Mouse (Mus musculus): ENCODE measurements around the gene Sit1. TPM values are rescaled to one million over a fixed set of nuclear protein-coding genes. Genes with fewer than 3 reads are reported as not detected.

Sit1 gene
- polyA plus RNA-seq, 1 experiment from 2014 or later: not detected

DNA sequence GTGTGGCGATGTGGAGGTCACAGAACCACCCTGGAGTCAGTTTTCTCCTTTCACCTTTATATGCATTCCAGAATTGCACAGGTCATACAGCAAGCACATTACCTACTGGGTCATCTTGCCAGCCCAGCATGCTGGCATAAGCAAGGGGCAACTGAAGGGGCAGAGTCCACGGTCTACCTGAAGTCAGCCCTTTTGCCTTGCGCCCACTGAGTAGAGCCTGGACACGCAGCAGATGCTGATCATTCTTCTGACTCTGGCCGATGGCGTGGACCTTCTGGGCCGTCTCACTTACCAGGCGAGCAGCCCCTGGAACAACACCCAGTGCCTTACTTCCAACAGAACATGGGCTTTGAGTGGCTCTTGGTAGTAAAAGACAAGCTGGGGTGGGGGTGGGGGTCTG is 13.9 kb upstream of the Sit1 start:
- H3K27me3 ChIP-seq (ENCODE audit: control insufficient read depth, insufficient read depth, low read length): no peaks in the 10 kb centered on the region
- 97% methylated on average over 8 of the region's 8 CpGs for WGBS
- no peak overlapping the region for H3K4me2 ChIP-seq (ENCODE audit: low read length)
- no peak for DNase-seq
- no peaks in the 10 kb centered on the region for H3K9me3 ChIP-seq (ENCODE audit: control insufficient read depth, low read length)
- H3K4me3 ChIP-seq (replicated peaks; ENCODE audit: low read depth, low read length): no peak overlapping the region
- no peaks in the 10 kb centered on the region for H3K36me3 ChIP-seq (ENCODE audit: control insufficient read depth, insufficient read depth, low read length)
- no peak for ATAC-seq (ENCODE audit: low FRiP score, low TSS enrichment)
- no peak overlapping the region for H3K9ac ChIP-seq (replicated peaks; ENCODE audit: low read length)
- peaks cover 17% of the 10 kb centered on the region for H3K4me1 ChIP-seq (ENCODE audit: control insufficient read depth, insufficient read depth, low read length)
- H3K27ac ChIP-seq (replicated peaks; ENCODE audit: low read depth, low read length): no peak overlapping the region

- H3K4me1 ChIP-seq (ENCODE audit: control insufficient read depth, insufficient read depth, low read length): peaks cover 17% of the 10 kb centered on the region
- 35% methylated on average over 6 of the region's 6 CpGs for WGBS
- DNase-seq: no peak
These were observed 13.1 kb upstream of the Sit1 start for GRCm38 (mm10) chr4:43496587-43496986.

DNA sequence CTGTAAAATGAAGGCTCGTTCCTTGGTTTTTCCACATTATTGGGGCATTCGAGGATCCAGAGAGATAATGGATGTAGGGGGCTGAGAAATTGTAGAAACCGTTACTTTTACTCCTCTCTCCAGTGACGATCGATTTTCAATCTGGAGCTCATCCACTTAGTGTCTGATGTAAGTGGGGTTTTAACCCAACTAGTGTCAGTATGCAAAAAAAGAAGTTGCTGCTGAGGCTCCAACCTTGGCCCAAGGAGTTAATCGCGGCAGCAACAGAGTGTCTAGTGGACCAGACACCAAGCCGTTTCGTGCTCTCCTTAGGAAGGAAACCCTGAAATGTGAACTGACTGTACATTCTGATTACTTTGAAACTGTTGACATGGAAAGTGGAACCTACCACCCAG is 10.3 kb upstream of the Sit1 start:
- peak; percentile 54 for DNase-seq
- peaks cover 13% of the 10 kb centered on the region for H3K4me1 ChIP-seq (ENCODE audit: control insufficient read depth, insufficient read depth, low read length)
- H3K27ac ChIP-seq (replicated peaks; ENCODE audit: low read depth, low read length): peak overlapping the region; percentile 93
- H3K27me3 ChIP-seq (ENCODE audit: control insufficient read depth, insufficient read depth, low read length): no peaks in the 10 kb centered on the region
- peak overlapping the region; percentile 80 for H3K9ac ChIP-seq (replicated peaks; ENCODE audit: low read length)
- H3K4me2 ChIP-seq (ENCODE audit: low read length): peak overlapping the region; percentile 56
- ATAC-seq (ENCODE audit: low FRiP score, low TSS enrichment): no peak
- peaks cover 3% of the 10 kb centered on the region; the same call in 1 of the 2 replicates for H3K9me3 ChIP-seq (ENCODE audit: control insufficient read depth, low read length)
- peak overlapping the region; percentile 74 for H3K4me3 ChIP-seq (replicated peaks; ENCODE audit: low read depth, low read length)
- no peaks in the 10 kb centered on the region for H3K36me3 ChIP-seq (ENCODE audit: control insufficient read depth, insufficient read depth, low read length)
- WGBS: 3% methylated on average over 9 of the region's 9 CpGs

More at GRCm38 (mm10) chr4:43496587-43496986, 13.1 kb upstream of the Sit1 start:
- Histone ChIP-seq H3K36me3 (ENCODE audit: control insufficient read depth, insufficient read depth, low read length) (no peaks in the 10 kb centered on the region), H3K27me3 (ENCODE audit: control insufficient read depth, insufficient read depth, low read length) (no peaks in the 10 kb centered on the region), H3K27ac (replicated peaks; ENCODE audit: low read depth, low read length) (no peak overlapping the region), H3K9ac (replicated peaks; ENCODE audit: low read length) (no peak overlapping the region), H3K4me2 (ENCODE audit: low read length) (no peak overlapping the region), H3K9me3 (ENCODE audit: control insufficient read depth, low read length) (no peaks in the 10 kb centered on the region), H3K4me3 (replicated peaks; ENCODE audit: low read depth, low read length) (no peak overlapping the region)
- no peak for ATAC-seq (ENCODE audit: low FRiP score, low TSS enrichment)

GRCm38 (mm10) chr4:43493186-43493845 is 9.8 kb upstream of the Sit1 start:
- H3K9me3 ChIP-seq (ENCODE audit: control insufficient read depth, low read length): peaks cover 3% of the 10 kb centered on the region; the same call in 1 of the 2 replicates
- ATAC-seq (ENCODE audit: low FRiP score, low TSS enrichment) (peak; percentile 90), DNase-seq (peak; percentile 100)
- WGBS: under 1% methylated on average over 47 of the region's 47 CpGs
- peaks cover 13% of the 10 kb centered on the region for H3K4me1 ChIP-seq (ENCODE audit: control insufficient read depth, insufficient read depth, low read length)
- peak overlapping the region; percentile 80 for H3K9ac ChIP-seq (replicated peaks; ENCODE audit: low read length)
- H3K27me3 ChIP-seq (ENCODE audit: control insufficient read depth, insufficient read depth, low read length): no peaks in the 10 kb centered on the region
- peak overlapping the region; percentile 93 for H3K27ac ChIP-seq (replicated peaks; ENCODE audit: low read depth, low read length)
- peak overlapping the region; percentile 56 for H3K4me2 ChIP-seq (ENCODE audit: low read length)
- peak overlapping the region; percentile 74 for H3K4me3 ChIP-seq (replicated peaks; ENCODE audit: low read depth, low read length)
- no peaks in the 10 kb centered on the region for H3K36me3 ChIP-seq (ENCODE audit: control insufficient read depth, insufficient read depth, low read length)

DNA sequence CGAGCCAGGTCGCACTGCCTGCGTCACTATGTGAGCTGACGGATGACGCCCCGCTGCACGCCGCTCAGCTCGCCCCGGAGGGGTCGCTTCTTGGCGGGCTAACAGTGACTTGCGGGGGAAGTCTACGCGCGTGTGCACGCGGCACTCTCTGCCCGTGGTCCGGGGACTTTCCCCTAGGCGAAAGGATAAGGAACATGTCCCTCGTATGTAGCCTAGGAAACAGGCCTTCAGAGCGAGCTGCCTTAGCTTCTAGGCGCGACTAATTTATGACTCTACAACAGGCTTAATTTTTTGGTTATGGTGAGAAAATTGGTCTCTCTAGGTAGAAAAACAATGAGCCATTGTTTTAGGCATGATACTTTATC is 9.3 kb upstream of the Sit1 start, which contains the start of gene Ccdc107:
TSS of gene Ccdc107 (plus strand) at position 80 of the 365 bp plus-strand sequence.
- H3K4me2 ChIP-seq (ENCODE audit: low read length): peak within 1 kb of the TSS; percentile 56
- peaks cover 3% of the 10 kb centered on the region; the same call in 1 of the 2 replicates for H3K9me3 ChIP-seq (ENCODE audit: control insufficient read depth, low read length)
- H3K27ac ChIP-seq (replicated peaks; ENCODE audit: low read depth, low read length): peak within 1 kb of the TSS; percentile 93
- peak within 1 kb of the TSS; percentile 74 for H3K4me3 ChIP-seq (replicated peaks; ENCODE audit: low read depth, low read length)
- WGBS: under 1% methylated on average over 25 of the region's 25 CpGs
- peak; percentile 97 for DNase-seq
- H3K27me3 ChIP-seq (ENCODE audit: control insufficient read depth, insufficient read depth, low read length): no peaks in the 10 kb centered on the region
- H3K4me1 ChIP-seq (ENCODE audit: control insufficient read depth, insufficient read depth, low read length): peaks cover 13% of the 10 kb centered on the region
- peak within 1 kb of the TSS; percentile 80 for H3K9ac ChIP-seq (replicated peaks; ENCODE audit: low read length)
- H3K36me3 ChIP-seq (ENCODE audit: control insufficient read depth, insufficient read depth, low read length): no peaks in the 10 kb centered on the region
- peak; percentile 98 for ATAC-seq (ENCODE audit: low FRiP score, low TSS enrichment)

DNA sequence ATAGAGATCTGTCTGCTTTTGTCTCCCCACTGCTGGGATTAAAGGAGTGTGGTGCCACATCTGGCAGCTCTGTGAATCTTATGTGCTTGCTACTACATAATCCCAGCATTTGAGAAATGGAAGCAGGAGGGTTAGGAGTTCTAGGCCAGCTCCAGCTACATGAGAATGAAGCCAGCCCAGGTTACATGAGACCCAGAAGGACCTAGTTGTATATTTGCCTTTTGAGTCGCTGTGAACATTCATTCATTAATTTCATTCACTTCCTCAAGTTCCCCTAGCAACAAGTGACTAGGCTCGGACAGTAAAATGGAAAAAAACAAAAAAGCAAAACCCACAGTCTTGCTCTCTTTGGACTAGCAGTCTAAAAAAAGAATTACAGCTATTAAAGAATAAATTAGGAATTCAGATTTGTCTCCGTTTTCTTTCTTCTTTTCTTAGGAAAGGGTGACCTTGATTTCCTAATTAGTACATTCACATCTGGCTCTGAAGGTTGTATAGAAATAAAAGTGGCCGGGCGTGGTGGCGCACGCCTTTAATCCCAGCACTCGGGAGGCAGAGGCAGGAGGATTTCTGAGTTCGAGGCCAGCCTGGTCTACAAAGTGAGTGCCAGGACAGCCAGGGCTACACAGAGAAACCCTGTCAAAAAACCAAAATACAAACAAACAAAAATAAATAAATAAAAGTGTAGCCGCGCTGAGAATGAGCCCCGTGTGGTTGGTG is 8.7 kb upstream of the Sit1 start:
- Histone ChIP-seq H3K9ac (replicated peaks; ENCODE audit: low read length) (no peak overlapping the region), H3K4me2 (ENCODE audit: low read length) (peak overlapping the region; percentile 56), H3K27me3 (ENCODE audit: control insufficient read depth, insufficient read depth, low read length) (no peaks in the 10 kb centered on the region), H3K36me3 (ENCODE audit: control insufficient read depth, insufficient read depth, low read length) (no peaks in the 10 kb centered on the region), H3K4me3 (replicated peaks; ENCODE audit: low read depth, low read length) (peak overlapping the region; percentile 74), H3K4me1 (ENCODE audit: control insufficient read depth, insufficient read depth, low read length) (peaks cover 13% of the 10 kb centered on the region), H3K9me3 (ENCODE audit: control insufficient read depth, low read length) (peaks cover 3% of the 10 kb centered on the region; the same call in 1 of the 2 replicates), H3K27ac (replicated peaks; ENCODE audit: low read depth, low read length) (peak overlapping the region; percentile 93)
- WGBS: 44% methylated on average over 12 of the region's 12 CpGs
- ATAC-seq (ENCODE audit: low FRiP score, low TSS enrichment): no peak; the same call in 1 of the 2 replicates
- DNase-seq: no peak

DNA sequence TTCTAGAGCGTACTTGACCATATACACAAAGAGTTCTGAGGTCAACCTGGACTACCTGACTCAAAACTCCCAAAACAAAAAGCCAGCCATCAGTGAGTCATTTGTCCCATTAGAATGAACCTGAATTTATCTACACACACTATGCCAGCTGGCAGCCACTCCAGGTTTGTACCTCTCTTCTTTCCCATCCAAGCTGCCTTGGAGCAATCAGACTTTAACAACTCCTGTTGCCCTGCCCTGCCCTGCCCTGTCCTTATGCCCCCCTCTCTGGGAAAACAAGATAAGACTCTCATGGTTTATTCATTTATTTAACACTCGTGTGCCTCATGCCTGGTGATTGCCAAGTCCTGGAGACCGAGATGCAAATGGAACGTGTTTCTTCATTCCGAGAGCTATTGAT is 7.3 kb upstream of the Sit1 start:
- no peak overlapping the region for H3K4me2 ChIP-seq (ENCODE audit: low read length)
- ATAC-seq (ENCODE audit: low FRiP score, low TSS enrichment): no peak
- H3K4me1 ChIP-seq (ENCODE audit: control insufficient read depth, insufficient read depth, low read length): peaks cover 13% of the 10 kb centered on the region
- no peak overlapping the region for H3K4me3 ChIP-seq (replicated peaks; ENCODE audit: low read depth, low read length)
- 78% methylated on average over 5 of the region's 5 CpGs for WGBS
- no peak for DNase-seq
- H3K9me3 ChIP-seq (ENCODE audit: control insufficient read depth, low read length): peaks cover 3% of the 10 kb centered on the region; the same call in 1 of the 2 replicates
- no peaks in the 10 kb centered on the region for H3K27me3 ChIP-seq (ENCODE audit: control insufficient read depth, insufficient read depth, low read length)
- no peak overlapping the region for H3K27ac ChIP-seq (replicated peaks; ENCODE audit: low read depth, low read length)
- H3K36me3 ChIP-seq (ENCODE audit: control insufficient read depth, insufficient read depth, low read length): no peaks in the 10 kb centered on the region
- no peak overlapping the region for H3K9ac ChIP-seq (replicated peaks; ENCODE audit: low read length)

DNA sequence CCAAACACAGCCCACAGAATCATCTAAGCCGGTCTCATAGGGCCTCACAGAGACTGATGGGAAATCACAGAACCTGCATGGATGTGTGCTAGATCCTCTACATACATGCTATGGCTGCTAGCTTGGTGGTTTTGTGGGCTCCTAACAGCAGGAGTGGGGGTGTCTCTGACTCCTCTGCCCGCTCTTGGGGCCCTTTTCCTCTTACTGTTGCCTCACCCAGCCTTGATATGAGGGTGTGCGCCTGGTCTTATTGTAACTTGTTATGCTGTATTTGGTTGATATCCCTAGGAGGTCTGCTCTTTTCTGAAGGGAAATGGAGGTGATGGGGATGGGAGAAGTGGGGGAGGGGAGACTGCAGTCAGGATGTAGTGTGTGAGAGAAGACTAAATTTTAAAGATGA is 6.1 kb upstream of the Sit1 start:
- no peak overlapping the region for H3K9ac ChIP-seq (replicated peaks; ENCODE audit: low read length)
- no peak for DNase-seq

More for the DNA sequence above, 6.1 kb upstream of the Sit1 start:
- H3K4me1 ChIP-seq (ENCODE audit: control insufficient read depth, insufficient read depth, low read length): peaks cover 7% of the 10 kb centered on the region
- ATAC-seq (ENCODE audit: low FRiP score, low TSS enrichment): no peak
- H3K27me3 ChIP-seq (ENCODE audit: control insufficient read depth, insufficient read depth, low read length): no peaks in the 10 kb centered on the region
- H3K4me3 ChIP-seq (replicated peaks; ENCODE audit: low read depth, low read length): no peak overlapping the region
- 92% methylated on average over 3 of the region's 3 CpGs for WGBS
- no peaks in the 10 kb centered on the region for H3K36me3 ChIP-seq (ENCODE audit: control insufficient read depth, insufficient read depth, low read length)
- H3K4me2 ChIP-seq (ENCODE audit: low read length): no peak overlapping the region
- H3K9me3 ChIP-seq (ENCODE audit: control insufficient read depth, low read length): peaks cover 3% of the 10 kb centered on the region; the same call in 1 of the 2 replicates
- H3K27ac ChIP-seq (replicated peaks; ENCODE audit: low read depth, low read length): no peak overlapping the region

All from midbrain, embryonic 14.5 days (tissue).